Comparison of ENCODE assay signal across 25 mouse cellular contexts in the genomic region with DNA sequence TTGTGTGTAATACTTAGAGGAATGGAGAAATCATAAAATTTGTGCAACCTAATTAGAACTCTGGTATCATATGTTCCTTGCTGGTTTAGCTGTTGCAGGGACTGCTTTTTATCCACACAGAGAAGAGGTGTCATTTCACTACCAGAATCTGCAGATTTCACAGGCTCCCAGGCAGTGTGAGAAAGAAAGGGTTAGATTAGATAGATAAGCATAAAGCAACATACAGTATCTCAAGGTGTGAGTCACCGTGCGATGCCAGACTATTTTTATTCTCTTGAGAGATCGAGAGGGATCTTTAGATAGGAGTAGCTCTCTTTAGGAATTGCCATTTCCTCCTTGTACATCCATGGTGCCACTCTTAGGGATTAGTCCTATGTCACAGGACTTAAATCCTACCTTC. TPM values are rescaled to one million over a fixed set of nuclear protein-coding genes. Genes with fewer than 3 reads are reported as not detected.
DNase-seq lines count a peak whose midpoint lies in the region; ATAC-seq lines count a peak whose summit lies in the region.
"Had no signal": no experiment of that assay in that cellular context is flagged by ENCODE, and none has a peak within 500 bp of the region (broad histone marks: within the 10 kb centered on the region; RNA-seq: fewer than 3 reads in every experiment).

No protein-coding gene starts in this region.

- no peak overlapping the region for H3K4me3 ChIP-seq in heart, embryonic 16.5 days (ENCODE audit: low read length)
- no peak overlapping the region for H3K4me3 ChIP-seq in heart, embryonic 11.5 days (ENCODE audit: low read depth, low read length)
- H3K4me3 ChIP-seq: embryonic facial prominence, embryonic 12.5 days; embryonic facial prominence, embryonic 15.5 days; gastrocnemius, adult 2 months; hindbrain, embryonic 12.5 days; hindbrain, embryonic 15.5 days had no signal

- H3K36me3 ChIP-seq in heart, embryonic 16.5 days (ENCODE audit: control insufficient read depth, insufficient read depth) = no peaks in the 10 kb centered on the region
- H3K36me3 ChIP-seq in heart, embryonic 11.5 days (ENCODE audit: control insufficient read depth, insufficient read depth, low read length) = no peaks in the 10 kb centered on the region
- H3K36me3 ChIP-seq: embryonic facial prominence, embryonic 12.5 days; embryonic facial prominence, embryonic 15.5 days; hindbrain, embryonic 12.5 days; hindbrain, embryonic 15.5 days had no signal

- no peaks in the 10 kb centered on the region for H3K27me3 ChIP-seq in heart, embryonic 16.5 days (ENCODE audit: control insufficient read depth, insufficient read depth, low read length)
- H3K27me3 ChIP-seq in heart, embryonic 11.5 days (ENCODE audit: control insufficient read depth, insufficient read depth, low read length) = no peaks in the 10 kb centered on the region
- H3K27me3 ChIP-seq: embryonic facial prominence, embryonic 12.5 days; embryonic facial prominence, embryonic 15.5 days; hindbrain, embryonic 12.5 days; hindbrain, embryonic 15.5 days; Patski had no signal

- peak; percentile 49 to 53 for DNase-seq in frontal cortex, adult 2 months (ENCODE audit: extremely low spot score in 1 of 2, low spot score in 1 of 2)
- no peak for DNase-seq in frontal cortex, postnatal 36 days (ENCODE audit: low spot score in 2 of 2)
- DNase-seq in right cerebral cortex, adult 18-20 months = peak; percentile 37
- no peak for DNase-seq in right cerebral cortex, postnatal 14 days
- DNase-seq in brain, adult 2 months (ENCODE audit: low read depth, low spot score) = peak; percentile 72
- DNase-seq in urinary bladder, postnatal 4 days (ENCODE audit: low spot score in 2 of 2) = no peak
- DNase-seq: adrenal gland, postnatal 10 days; adrenal gland, postnatal 36 days; cerebellum, adult 11 months; cerebellum, adult 2 months; cerebellum, adult 9-11 months; cerebellum, postnatal 25 days; gastrocnemius, adult 2 months; gastrocnemius, postnatal 14 days; heart, adult 11 months; heart, postnatal 14 days had no signal

- WGBS in heart, embryonic 16.5 days = 25% methylated on average over 3 of the region's 3 CpGs
- 33% methylated on average over 3 of the region's 3 CpGs for WGBS in heart, embryonic 11.5 days (ENCODE audit: insufficient replicate concordance)

- H3K4me2 ChIP-seq in heart, embryonic 16.5 days (ENCODE audit: low read depth, low read length) = no peak overlapping the region
- H3K4me2 ChIP-seq in heart, embryonic 11.5 days = no peak overlapping the region
- H3K4me2 ChIP-seq: embryonic facial prominence, embryonic 12.5 days; embryonic facial prominence, embryonic 15.5 days; hindbrain, embryonic 12.5 days; hindbrain, embryonic 15.5 days had no signal

- no peak overlapping the region for H3K9ac ChIP-seq in heart, embryonic 16.5 days (ENCODE audit: low read length)
- H3K9ac ChIP-seq in heart, embryonic 11.5 days (ENCODE audit: low read depth, low read length) = no peak overlapping the region
- H3K9ac ChIP-seq: embryonic facial prominence, embryonic 12.5 days; embryonic facial prominence, embryonic 15.5 days; hindbrain, embryonic 12.5 days; hindbrain, embryonic 15.5 days had no signal

- no peaks in the 10 kb centered on the region for H3K9me3 ChIP-seq in heart, embryonic 16.5 days (replicated peaks; ENCODE audit: control insufficient read depth, low read length)
- no peaks in the 10 kb centered on the region for H3K9me3 ChIP-seq in heart, embryonic 11.5 days (replicated peaks; ENCODE audit: control insufficient read depth, low read length)
- H3K9me3 ChIP-seq: embryonic facial prominence, embryonic 12.5 days; embryonic facial prominence, embryonic 15.5 days; hindbrain, embryonic 12.5 days; hindbrain, embryonic 15.5 days had no signal

- H3K4me1 ChIP-seq in heart, embryonic 16.5 days (ENCODE audit: control insufficient read depth, insufficient read depth, low read length) = peaks cover 18% of the 10 kb centered on the region
- 0 out of 2 replicates have a peak, but pooled peaks cover 4% of the 10 kb centered on the region for H3K4me1 ChIP-seq in heart, embryonic 11.5 days (ENCODE audit: control insufficient read depth, insufficient read depth, low read length)
- H3K4me1 ChIP-seq: embryonic facial prominence, embryonic 12.5 days; embryonic facial prominence, embryonic 15.5 days; hindbrain, embryonic 12.5 days had no signal

- no peak for ATAC-seq in heart, embryonic 16.5 days (replicated peaks; ENCODE audit: extremely low read depth, insufficient read depth, low FRiP score)
- no peak for ATAC-seq in heart, embryonic 11.5 days (replicated peaks; ENCODE audit: insufficient number of reproducible peaks, low FRiP score, low TSS enrichment)
- ATAC-seq: forebrain, embryonic 14.5 days; intestine, postnatal 0 days; Patski had no signal

- H3K27ac ChIP-seq in heart, embryonic 16.5 days (ENCODE audit: low read length) = peak overlapping the region; percentile 11
- H3K27ac ChIP-seq in heart, embryonic 11.5 days (ENCODE audit: low read depth, low read length) = no peak overlapping the region
- H3K27ac ChIP-seq: embryonic facial prominence, embryonic 12.5 days; embryonic facial prominence, embryonic 15.5 days; gastrocnemius, adult 2 months; hindbrain, embryonic 12.5 days; hindbrain, embryonic 15.5 days had no signal

RNA-seq across cellular contexts. Expression of a gene that starts 14.3 kb away (rescaled TPM):
- polyA plus RNA-seq in frontal cortex, adult 2 months (2012; rRNA removed) = 15.9 and 23.1 TPM in 2 replicates
- 6.1 and 6.2 TPM in 2 replicates for polyA plus RNA-seq in heart, embryonic 16.5 days (2015; fragmentation: Nextera tagmentation; extraction: Ambion mirVana)
- 1.8 and 2.2 TPM in 2 replicates for polyA plus RNA-seq in heart, embryonic 11.5 days (2014; fragmentation: Nextera tagmentation; extraction: Ambion mirVana)
- polyA plus RNA-seq: Patski had no signal

Comparison
In these comparisons a context has a peak if more than half of its experiments do, and no peak if none do; other contexts are left out.
1. DNase-seq: peak in frontal cortex, adult 2 months (2 of 2), right cerebral cortex, adult 18-20 months (single experiment) and brain, adult 2 months (single experiment); none in frontal cortex, postnatal 36 days (0 of 2), right cerebral cortex, postnatal 14 days (single experiment) and urinary bladder, postnatal 4 days (0 of 2).